Mouse (Mus musculus): ENCODE measurements around the gene Tac2. TPM values are rescaled to one million over a fixed set of nuclear protein-coding genes. Genes with fewer than 3 reads are reported as not detected.
A peak's percentile ranks its signal among the peaks of the same experiment; 100 is the strongest.

The Tac2 gene
- polyA plus RNA-seq, 1 experiment from 2014 or later = 0.32 TPM

DNA sequence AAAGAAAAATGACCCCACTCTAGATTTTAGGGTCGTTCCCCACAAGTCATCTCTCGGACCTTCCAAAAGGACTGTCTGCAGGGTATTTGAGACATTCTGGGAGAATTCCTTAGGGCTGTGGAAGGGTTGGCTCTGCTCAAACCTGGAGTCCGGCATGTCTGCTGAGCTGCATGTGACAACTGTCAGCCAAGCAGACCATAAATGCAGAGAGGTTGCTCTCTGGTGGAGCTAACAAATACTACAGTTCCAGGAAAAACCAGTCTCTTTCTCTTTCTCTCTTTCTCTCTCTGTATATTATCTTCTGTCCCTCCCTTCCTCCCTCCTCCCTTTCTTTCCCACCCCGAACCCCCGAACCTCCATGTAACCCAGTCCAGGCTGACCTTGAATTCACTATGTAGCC, 10.2 kb downstream of the Tac2 start:
- no peaks in the 10 kb centered on the region for H3K27me3 ChIP-seq (ENCODE audit: control insufficient read depth, insufficient read depth, low read length)
- no peaks in the 10 kb centered on the region for H3K9me3 ChIP-seq (ENCODE audit: control insufficient read depth, low read length)
- WGBS = 47% methylated on average over 5 of the region's 5 CpGs
- H3K9ac ChIP-seq (replicated peaks; ENCODE audit: low read depth, low read length) = no peak overlapping the region
- H3K27ac ChIP-seq (ENCODE audit: low read depth, low read length) = no peak overlapping the region
- H3K4me1 ChIP-seq (ENCODE audit: control insufficient read depth, insufficient read depth, low read length) = no peaks in the 10 kb centered on the region
- H3K36me3 ChIP-seq (ENCODE audit: control insufficient read depth, insufficient read depth, low read length) = no peaks in the 10 kb centered on the region
- no peak for ATAC-seq (ENCODE audit: low read depth)
- H3K4me3 ChIP-seq (ENCODE audit: low read depth, low read length) = no peak overlapping the region
- no peak overlapping the region for H3K4me2 ChIP-seq (ENCODE audit: low read depth, low read length)

DNA sequence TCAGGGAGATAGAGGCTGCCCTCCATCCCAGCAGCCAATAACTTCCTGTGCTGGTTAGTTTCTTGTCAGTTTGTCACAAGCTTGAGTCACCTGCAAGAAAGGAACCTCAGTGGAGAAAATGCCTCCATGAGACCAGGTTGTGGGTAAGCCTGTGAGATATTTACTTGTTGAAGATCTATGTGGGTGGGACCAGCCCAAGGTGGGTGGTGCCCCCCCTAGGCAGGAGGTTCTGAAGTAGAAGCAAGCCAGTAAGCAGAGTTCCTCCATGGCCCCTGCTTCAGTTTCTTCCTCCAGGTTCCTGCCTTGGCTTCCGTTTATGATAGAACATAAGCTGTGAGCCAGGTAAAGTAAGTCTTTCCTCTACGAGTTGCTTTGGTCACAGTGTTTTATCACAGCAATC, 12.0 kb downstream of the Tac2 start:
- H3K4me3 ChIP-seq (ENCODE audit: low read depth, low read length) = no peak overlapping the region
- H3K36me3 ChIP-seq (ENCODE audit: control insufficient read depth, insufficient read depth, low read length) = no peaks in the 10 kb centered on the region
- H3K9me3 ChIP-seq (ENCODE audit: control insufficient read depth, low read length) = no peaks in the 10 kb centered on the region
- peaks cover 9% of the 10 kb centered on the region for H3K4me1 ChIP-seq (ENCODE audit: control insufficient read depth, insufficient read depth, low read length)
- ATAC-seq (ENCODE audit: low read depth) = no peak
- no peak overlapping the region for H3K4me2 ChIP-seq (ENCODE audit: low read depth, low read length)
- WGBS = 79% methylated on average over 2 of the region's 2 CpGs
- H3K27me3 ChIP-seq (ENCODE audit: control insufficient read depth, insufficient read depth, low read length) = no peaks in the 10 kb centered on the region
- no peak overlapping the region for H3K27ac ChIP-seq (ENCODE audit: low read depth, low read length)
- H3K9ac ChIP-seq (replicated peaks; ENCODE audit: low read depth, low read length) = no peak overlapping the region

DNA sequence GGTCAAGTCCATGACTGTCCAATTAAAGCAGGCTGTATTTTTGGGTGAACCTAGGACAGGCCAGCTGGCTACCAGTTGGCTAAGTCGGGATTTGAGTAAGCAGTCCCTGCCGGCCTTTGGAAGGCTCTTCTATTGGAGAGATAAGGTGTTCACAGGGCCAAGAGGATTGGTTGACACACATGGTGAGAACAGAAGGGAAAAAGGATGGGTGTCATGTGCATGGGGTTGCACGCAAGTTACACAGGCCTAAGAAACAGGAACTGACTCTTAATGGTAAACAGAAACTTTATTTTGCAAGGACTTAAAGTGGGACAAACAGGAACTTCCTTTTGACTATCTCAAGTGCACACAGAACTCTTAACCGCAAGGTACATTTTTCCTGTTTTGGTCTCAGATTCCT, 12.6 kb downstream of the Tac2 start:
- Histone ChIP-seq H3K4me2 (ENCODE audit: low read depth, low read length) (no peak overlapping the region), H3K9me3 (ENCODE audit: control insufficient read depth, low read length) (no peaks in the 10 kb centered on the region), H3K27me3 (ENCODE audit: control insufficient read depth, insufficient read depth, low read length) (no peaks in the 10 kb centered on the region), H3K36me3 (ENCODE audit: control insufficient read depth, insufficient read depth, low read length) (peaks cover 4% of the 10 kb centered on the region), H3K4me1 (ENCODE audit: control insufficient read depth, insufficient read depth, low read length) (peaks cover 9% of the 10 kb centered on the region), H3K4me3 (ENCODE audit: low read depth, low read length) (no peak overlapping the region), H3K9ac (replicated peaks; ENCODE audit: low read depth, low read length) (no peak overlapping the region), H3K27ac (ENCODE audit: low read depth, low read length) (no peak overlapping the region)
- 76% methylated on average over 4 of the region's 4 CpGs for WGBS
- ATAC-seq (ENCODE audit: low read depth) = no peak

DNA sequence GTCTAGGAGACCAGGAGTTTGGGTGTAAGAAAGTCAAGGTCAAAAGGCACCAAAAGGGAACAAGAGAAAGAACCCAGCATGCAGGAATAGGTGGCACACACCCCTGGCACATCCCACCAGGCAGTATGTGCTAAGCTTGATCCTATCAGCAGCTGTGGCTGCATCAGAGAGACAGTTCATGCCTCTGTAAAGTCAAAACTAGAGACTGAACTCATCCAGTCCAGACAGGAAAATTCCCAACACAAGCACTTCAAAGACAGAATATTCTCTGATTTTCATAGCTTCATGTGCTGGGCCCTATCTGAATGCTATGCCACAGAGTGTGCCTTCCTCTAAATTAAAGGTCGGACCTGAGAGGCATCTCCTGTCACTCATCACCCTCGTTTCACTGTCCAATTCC, 13.3 kb downstream of the Tac2 start:
- Histone ChIP-seq H3K4me3 (ENCODE audit: low read depth, low read length) (no peak overlapping the region), H3K4me1 (ENCODE audit: control insufficient read depth, insufficient read depth, low read length) (peaks cover 9% of the 10 kb centered on the region), H3K9me3 (ENCODE audit: control insufficient read depth, low read length) (no peaks in the 10 kb centered on the region), H3K9ac (replicated peaks; ENCODE audit: low read depth, low read length) (no peak overlapping the region), H3K36me3 (ENCODE audit: control insufficient read depth, insufficient read depth, low read length) (peaks cover 9% of the 10 kb centered on the region), H3K4me2 (ENCODE audit: low read depth, low read length) (no peak overlapping the region), H3K27ac (ENCODE audit: low read depth, low read length) (no peak overlapping the region), H3K27me3 (ENCODE audit: control insufficient read depth, insufficient read depth, low read length) (no peaks in the 10 kb centered on the region)
- no peak for ATAC-seq (ENCODE audit: low read depth)
- 27% methylated on average over 2 of the region's 2 CpGs for WGBS

DNA sequence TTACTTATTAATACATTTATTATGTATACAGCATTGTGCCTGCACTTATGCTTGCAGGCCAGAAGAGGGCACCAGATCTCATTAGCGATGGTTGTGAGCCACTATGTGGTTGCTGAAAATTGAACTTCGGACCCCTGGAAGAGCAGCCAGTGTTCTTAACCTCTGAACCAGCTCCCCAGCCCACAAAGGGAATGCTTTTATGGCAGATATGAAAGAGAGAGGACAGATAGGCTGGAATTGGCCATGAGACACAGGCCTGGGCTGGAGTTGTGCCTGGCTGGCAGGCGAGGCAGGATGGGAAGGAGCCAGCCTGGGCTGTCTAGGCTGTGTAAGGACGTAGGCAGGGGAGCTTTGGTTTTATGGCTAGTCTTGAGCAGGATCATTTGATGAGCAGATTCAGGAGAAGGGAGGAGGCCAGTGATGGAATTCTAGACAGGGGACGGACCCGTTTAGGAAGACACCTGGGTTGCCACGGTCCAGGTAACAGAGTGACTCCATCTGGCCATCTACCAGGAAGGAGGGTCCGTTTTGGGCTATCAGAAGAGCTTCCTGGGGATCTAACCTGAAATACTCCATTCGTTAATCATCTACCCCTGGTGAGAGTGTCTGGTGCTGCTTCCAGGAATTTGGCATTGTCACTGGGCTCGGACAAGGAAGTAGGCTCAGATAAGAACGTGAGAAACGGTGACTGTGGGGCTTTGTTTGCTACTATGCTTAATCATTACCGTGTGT, 14.0 kb downstream of the Tac2 start:
- ATAC-seq (ENCODE audit: low read depth) = no peak
- no peak overlapping the region for H3K4me3 ChIP-seq (ENCODE audit: low read depth, low read length)
- H3K36me3 ChIP-seq (ENCODE audit: control insufficient read depth, insufficient read depth, low read length) = peaks cover 17% of the 10 kb centered on the region
- no peaks in the 10 kb centered on the region for H3K27me3 ChIP-seq (ENCODE audit: control insufficient read depth, insufficient read depth, low read length)
- peaks cover 9% of the 10 kb centered on the region for H3K4me1 ChIP-seq (ENCODE audit: control insufficient read depth, insufficient read depth, low read length)
- H3K9ac ChIP-seq (replicated peaks; ENCODE audit: low read depth, low read length) = no peak overlapping the region
- H3K9me3 ChIP-seq (ENCODE audit: control insufficient read depth, low read length) = no peaks in the 10 kb centered on the region
- H3K4me2 ChIP-seq (ENCODE audit: low read depth, low read length) = no peak overlapping the region
- WGBS = 57% methylated on average over 13 of the region's 13 CpGs
- no peak overlapping the region for H3K27ac ChIP-seq (ENCODE audit: low read depth, low read length)

DNA sequence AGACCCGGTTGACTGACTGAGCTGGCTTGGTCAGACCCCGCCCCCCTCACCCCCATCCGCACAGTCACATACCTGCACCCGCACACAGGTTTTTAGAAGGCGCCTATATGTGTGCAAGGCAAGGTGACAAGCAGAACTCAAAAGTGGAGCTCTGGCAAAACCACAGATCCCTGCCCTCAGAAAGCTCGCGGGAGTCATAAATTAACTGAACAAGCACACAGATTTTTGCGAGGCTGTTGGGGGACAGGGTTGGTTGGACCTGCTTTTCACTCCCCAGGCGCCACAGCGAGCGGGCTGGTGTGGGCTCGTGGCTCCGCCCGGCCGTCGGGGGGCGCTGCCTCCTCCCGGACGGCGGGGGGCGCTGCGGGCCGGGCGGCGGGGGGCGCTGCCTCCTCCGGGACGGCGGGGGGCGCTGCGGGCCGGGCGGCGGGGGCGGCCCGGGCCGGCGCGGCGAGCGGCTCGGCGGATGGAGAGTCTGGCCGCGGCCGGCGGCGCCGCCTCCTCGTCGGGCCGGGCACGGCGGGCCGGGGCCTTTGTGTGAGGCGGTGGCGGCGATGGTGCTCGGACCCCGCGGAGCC, 14.9 kb downstream of the Tac2 start, which contains the start of gene Zbtb39:
Gene Zbtb39, plus strand, starts transcription at position 456 of the 578 bp plus-strand sequence.
- peak; percentile 86 for ATAC-seq (ENCODE audit: low read depth)
- no peaks in the 10 kb centered on the region for H3K9me3 ChIP-seq (ENCODE audit: control insufficient read depth, low read length)
- H3K27ac ChIP-seq (ENCODE audit: low read depth, low read length) = peak within 1 kb of the TSS; percentile 70
- H3K4me3 ChIP-seq (ENCODE audit: low read depth, low read length) = peak within 1 kb of the TSS; percentile 87
- 2% methylated on average over 38 of the region's 61 CpGs for WGBS
- H3K27me3 ChIP-seq (ENCODE audit: control insufficient read depth, insufficient read depth, low read length) = no peaks in the 10 kb centered on the region
- H3K9ac ChIP-seq (replicated peaks; ENCODE audit: low read depth, low read length) = peak within 1 kb of the TSS; percentile 89
- H3K4me2 ChIP-seq (ENCODE audit: low read depth, low read length) = peak within 1 kb of the TSS; percentile 80
- peaks cover 9% of the 10 kb centered on the region for H3K4me1 ChIP-seq (ENCODE audit: control insufficient read depth, insufficient read depth, low read length)
- H3K36me3 ChIP-seq (ENCODE audit: control insufficient read depth, insufficient read depth, low read length) = peaks cover 26% of the 10 kb centered on the region

DNA sequence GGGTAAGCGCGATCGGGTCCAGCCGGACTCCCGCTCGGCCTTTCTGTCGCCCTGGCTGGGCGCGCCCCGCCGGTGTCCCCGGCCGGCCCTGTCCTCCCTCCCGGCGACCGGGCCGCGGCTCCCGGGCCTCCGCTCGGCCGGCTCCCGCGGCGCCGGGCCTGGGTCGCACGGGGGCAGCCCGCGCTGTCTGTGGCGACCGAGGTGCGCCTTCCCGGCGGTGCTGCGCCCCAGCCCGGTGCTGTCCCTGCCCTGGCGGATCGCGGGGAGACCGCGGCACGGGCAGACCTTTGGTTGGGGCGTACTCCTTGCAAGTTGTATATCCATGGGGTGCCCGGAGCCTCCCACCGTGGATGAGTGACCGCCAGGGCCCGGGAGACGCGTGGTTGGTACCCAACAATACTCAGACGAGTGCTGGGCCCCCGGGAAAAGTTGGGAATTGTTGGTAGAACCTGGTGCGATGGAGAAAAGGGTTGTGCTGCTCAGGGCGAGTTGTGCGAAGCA, 15.4 kb downstream of the Tac2 start:
- peak overlapping the region; percentile 89 for H3K9ac ChIP-seq (replicated peaks; ENCODE audit: low read depth, low read length)
- H3K36me3 ChIP-seq (ENCODE audit: control insufficient read depth, insufficient read depth, low read length) = peaks cover 31% of the 10 kb centered on the region
- peaks cover 9% of the 10 kb centered on the region for H3K4me1 ChIP-seq (ENCODE audit: control insufficient read depth, insufficient read depth, low read length)
- peak overlapping the region; percentile 80 for H3K4me2 ChIP-seq (ENCODE audit: low read depth, low read length)
- WGBS = under 1% methylated on average over 43 of the region's 55 CpGs
- peak overlapping the region; percentile 87 for H3K4me3 ChIP-seq (ENCODE audit: low read depth, low read length)
- H3K27me3 ChIP-seq (ENCODE audit: control insufficient read depth, insufficient read depth, low read length) = no peaks in the 10 kb centered on the region
- peak; percentile 70 for ATAC-seq (ENCODE audit: low read depth)
- H3K9me3 ChIP-seq (ENCODE audit: control insufficient read depth, low read length) = no peaks in the 10 kb centered on the region
- H3K27ac ChIP-seq (ENCODE audit: low read depth, low read length) = peak overlapping the region; percentile 70

DNA sequence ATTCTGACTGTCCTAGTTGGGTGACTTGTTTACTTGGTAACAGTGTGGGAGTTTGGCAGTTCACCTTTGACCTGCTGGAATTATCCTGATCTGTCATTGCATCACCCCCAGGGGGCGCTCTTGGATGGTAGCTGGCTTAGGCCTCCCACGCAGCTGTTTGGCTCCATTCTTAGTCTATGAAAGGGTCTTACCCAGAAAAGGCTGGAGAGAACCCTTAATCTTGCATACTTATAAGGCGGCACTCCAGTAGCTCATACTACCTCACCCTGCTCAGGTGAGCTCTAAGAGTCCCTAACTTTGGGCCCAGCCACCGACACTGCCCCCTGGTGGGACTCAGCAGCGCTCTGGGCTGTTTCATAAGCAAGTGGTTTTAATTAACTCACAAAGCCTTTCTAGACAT, 20.4 kb downstream of the Tac2 start:
- 63% methylated on average over 5 of the region's 5 CpGs for WGBS
- H3K4me2 ChIP-seq (ENCODE audit: low read depth, low read length) = no peak overlapping the region

DNA sequence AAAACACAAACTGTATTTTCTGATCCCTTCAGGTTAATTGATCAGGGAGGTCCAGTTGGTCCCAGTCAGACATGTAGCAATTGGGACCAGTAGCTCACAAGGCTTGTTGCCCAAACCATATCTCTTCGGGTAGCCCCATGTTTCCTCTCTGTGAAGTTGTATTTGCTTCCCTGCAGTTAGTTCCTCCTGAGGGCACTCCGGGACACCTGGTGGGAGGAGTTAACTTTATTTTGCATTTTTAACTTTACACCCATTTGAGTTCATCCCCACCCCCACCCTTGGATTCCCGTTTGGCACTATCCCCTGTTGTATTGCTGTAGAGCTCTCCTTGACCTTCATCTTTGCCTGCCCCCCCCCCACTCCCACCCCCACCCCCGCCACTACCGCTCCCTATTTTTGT, 21.6 kb downstream of the Tac2 start:
- H3K27ac ChIP-seq (ENCODE audit: low read depth, low read length) = no peak overlapping the region
- no peak overlapping the region for H3K4me3 ChIP-seq (ENCODE audit: low read depth, low read length)
- H3K27me3 ChIP-seq (ENCODE audit: control insufficient read depth, insufficient read depth, low read length) = no peaks in the 10 kb centered on the region
- H3K4me2 ChIP-seq (ENCODE audit: low read depth, low read length) = no peak overlapping the region
- H3K9me3 ChIP-seq (ENCODE audit: control insufficient read depth, low read length) = no peaks in the 10 kb centered on the region
- no peak overlapping the region for H3K9ac ChIP-seq (replicated peaks; ENCODE audit: low read depth, low read length)
- peaks cover 2% of the 10 kb centered on the region; the same call in 1 of the 2 replicates for H3K4me1 ChIP-seq (ENCODE audit: control insufficient read depth, insufficient read depth, low read length)
- 81% methylated on average over 5 of the region's 5 CpGs for WGBS
- H3K36me3 ChIP-seq (ENCODE audit: control insufficient read depth, insufficient read depth, low read length) = peaks cover 52% of the 10 kb centered on the region
- no peak for ATAC-seq (ENCODE audit: low read depth)

More for the DNA sequence above, 20.4 kb downstream of the Tac2 start:
- ATAC-seq (ENCODE audit: low read depth) = no peak
- H3K27ac ChIP-seq (ENCODE audit: low read depth, low read length) = no peak overlapping the region
- no peak overlapping the region for H3K4me3 ChIP-seq (ENCODE audit: low read depth, low read length)
- peaks cover 11% of the 10 kb centered on the region for H3K4me1 ChIP-seq (ENCODE audit: control insufficient read depth, insufficient read depth, low read length)
- no peaks in the 10 kb centered on the region for H3K9me3 ChIP-seq (ENCODE audit: control insufficient read depth, low read length)
- peaks cover 52% of the 10 kb centered on the region for H3K36me3 ChIP-seq (ENCODE audit: control insufficient read depth, insufficient read depth, low read length)
- H3K27me3 ChIP-seq (ENCODE audit: control insufficient read depth, insufficient read depth, low read length) = no peaks in the 10 kb centered on the region
- no peak overlapping the region for H3K9ac ChIP-seq (replicated peaks; ENCODE audit: low read depth, low read length)

All from neural tube, embryonic 14.5 days (tissue).